Mouse (Mus musculus): Measurements from ENCODE around the gene Samd8. TPM values are rescaled to one million over a fixed set of nuclear protein-coding genes. Genes with fewer than 3 reads are reported as not detected.

The Samd8 gene
- total and polyA plus RNA-seq, 3 experiments: 10.1 to 31.6 (median 28.8) TPM

DNA sequence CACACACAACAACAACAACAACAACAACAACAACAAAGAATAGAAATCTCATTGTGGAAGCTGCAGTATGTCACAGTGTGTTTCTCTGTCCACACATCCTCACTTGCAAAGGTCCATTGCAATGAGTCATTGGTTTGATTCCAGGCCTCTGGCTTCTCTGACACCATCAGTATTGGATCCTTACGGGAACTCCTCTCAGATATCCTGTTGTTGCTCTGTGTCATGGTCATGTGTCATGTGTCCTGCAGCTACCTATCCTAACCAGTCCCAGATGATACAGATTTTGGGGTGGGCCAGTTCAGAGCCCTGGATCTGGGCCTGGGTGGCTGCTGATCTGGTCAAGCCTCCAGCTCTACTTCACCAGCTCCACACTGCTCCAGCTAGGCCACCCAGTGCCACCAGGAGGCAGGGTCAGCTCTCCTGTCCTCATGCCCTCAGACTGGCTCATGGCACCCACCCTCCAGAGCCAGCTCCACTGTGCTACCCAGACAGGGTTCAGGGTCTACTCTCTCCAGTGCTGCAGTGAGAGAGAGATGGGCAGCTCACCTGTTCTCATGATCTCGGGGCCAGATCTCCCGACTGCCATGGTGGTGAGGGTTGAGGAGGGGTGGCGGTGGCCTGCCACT lies 70.7 kb downstream of the Samd8 start:
- peaks cover 4% of the 10 kb centered on the region; the same call in 1 of the 2 replicates for H3K36me3 ChIP-seq (ENCODE audit: control insufficient read depth, insufficient read depth, low read length)
- H3K27ac ChIP-seq: no peak overlapping the region
- TF ChIP-seq POLR2A (IDR thresholded peaks at IDR 0.05; ENCODE audit: insufficient read depth, low read depth, low read length) (no peak), CTCF (IDR thresholded peaks at IDR 0.05) (no peak), EP300 (IDR thresholded peaks at IDR 0.05; ENCODE audit: insufficient read depth, low read depth, low read length) (no peak)
- no peaks in the 10 kb centered on the region for H3K27me3 ChIP-seq (ENCODE audit: control insufficient read depth, insufficient read depth, low read length)
- no peak overlapping the region for H3K4me3 ChIP-seq
- WGBS: 85% methylated on average over 4 of the region's 4 CpGs
- intact Hi-C loops (cut with DNase I): loop anchor here (10.0 kb wide), 1 partner anchor 316 kb away; no protein-coding TSS in a partner anchor
- DNase-seq: no peak
- no peaks in the 10 kb centered on the region for H3K79me2 ChIP-seq (replicated peaks; ENCODE audit: control insufficient read depth, insufficient read depth, low read length)
- no peak overlapping the region for H3K9ac ChIP-seq (ENCODE audit: low read depth, low read length)
- H3K4me1 ChIP-seq (ENCODE audit: control insufficient read depth, insufficient read depth, low read length): peaks cover 14% of the 10 kb centered on the region

DNA sequence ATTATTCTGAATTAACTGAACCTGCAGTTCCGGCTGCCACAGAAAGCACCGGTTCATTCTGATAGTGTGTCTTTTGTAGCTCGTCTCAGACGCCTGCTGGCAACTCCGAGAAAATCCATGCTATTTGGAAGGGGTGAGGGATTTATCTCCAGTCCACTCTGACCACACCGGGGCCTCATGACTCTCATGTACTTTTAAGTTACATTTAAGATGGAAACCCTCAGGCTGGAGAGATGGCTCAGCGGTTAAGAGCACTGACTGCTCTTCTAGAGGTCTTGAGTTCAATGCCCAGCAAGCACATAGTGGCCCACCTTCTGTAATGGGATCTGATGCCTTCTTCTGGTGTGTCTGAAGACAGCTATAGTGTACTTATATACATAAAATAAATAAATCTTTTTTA lies 72.0 kb downstream of the Samd8 start:
- Histone ChIP-seq H3K4me1 (ENCODE audit: control insufficient read depth, insufficient read depth, low read length) (peaks cover 14% of the 10 kb centered on the region), H3K27me3 (ENCODE audit: control insufficient read depth, insufficient read depth, low read length) (no peaks in the 10 kb centered on the region), H3K9ac (ENCODE audit: low read depth, low read length) (no peak overlapping the region), H3K27ac (peak overlapping the region; percentile 93), H3K36me3 (ENCODE audit: control insufficient read depth, insufficient read depth, low read length) (peaks cover 4% of the 10 kb centered on the region; the same call in 1 of the 2 replicates), H3K79me2 (replicated peaks; ENCODE audit: control insufficient read depth, insufficient read depth, low read length) (no peaks in the 10 kb centered on the region), H3K4me3 (no peak overlapping the region)
- intact Hi-C loops (cut with DNase I): loop anchor here (10.0 kb wide), 1 partner anchor 318 kb away; no protein-coding TSS in a partner anchor
- no peak for TF ChIP-seq EP300 (IDR thresholded peaks at IDR 0.05; ENCODE audit: insufficient read depth, low read depth, low read length)
- TF ChIP-seq CTCF (IDR thresholded peaks at IDR 0.05): no peak
- TF ChIP-seq POLR2A (IDR thresholded peaks at IDR 0.05; ENCODE audit: insufficient read depth, low read depth, low read length): no peak
- 52% methylated on average over 7 of the region's 7 CpGs for WGBS
- no peak for DNase-seq

DNA sequence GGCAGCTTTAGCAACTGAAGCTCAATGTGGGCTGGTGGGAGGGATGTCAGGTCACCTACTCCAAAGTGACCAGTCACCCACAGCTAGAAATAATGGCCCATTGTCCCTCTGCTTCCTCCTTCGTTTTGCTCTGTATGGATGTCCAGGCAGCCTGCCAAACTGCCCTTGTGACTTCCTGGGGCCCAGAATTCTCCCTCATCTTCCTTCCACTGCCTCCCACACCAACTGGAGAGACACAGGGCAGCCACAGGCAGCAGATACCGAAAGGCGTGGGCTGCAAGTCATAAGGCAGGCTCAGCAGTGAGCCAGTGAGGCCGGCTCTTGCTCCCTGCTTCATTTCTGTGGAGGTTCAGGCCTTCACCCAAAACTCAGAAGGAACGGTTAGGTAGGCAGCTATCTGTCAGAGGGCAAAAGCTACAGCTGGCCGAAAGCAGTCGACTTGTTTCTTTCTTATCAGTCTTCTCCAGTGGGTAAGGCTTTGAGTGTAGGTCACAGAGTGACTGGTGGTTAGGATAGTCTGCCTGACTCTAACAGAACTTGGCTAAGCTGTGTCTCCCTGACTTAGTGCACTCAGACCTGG lies 72.6 kb downstream of the Samd8 start:
- Histone ChIP-seq H3K36me3 (ENCODE audit: control insufficient read depth, insufficient read depth, low read length) (peaks cover 4% of the 10 kb centered on the region; the same call in 1 of the 2 replicates), H3K4me3 (peak overlapping the region; percentile 22; the same call in 1 of the 2 replicates), H3K27me3 (ENCODE audit: control insufficient read depth, insufficient read depth, low read length) (no peaks in the 10 kb centered on the region), H3K27ac (peak overlapping the region; percentile 93), H3K4me1 (ENCODE audit: control insufficient read depth, insufficient read depth, low read length) (peaks cover 14% of the 10 kb centered on the region), H3K9ac (ENCODE audit: low read depth, low read length) (peak overlapping the region; percentile 55), H3K79me2 (replicated peaks; ENCODE audit: control insufficient read depth, insufficient read depth, low read length) (no peaks in the 10 kb centered on the region)
- WGBS: 1% methylated on average over 7 of the region's 7 CpGs
- intact Hi-C loops (cut with DNase I): loop anchor here (10.0 kb wide), 1 partner anchor 318 kb away; no protein-coding TSS in a partner anchor
- DNase-seq: peak; percentile 88 to 90
- TF ChIP-seq CTCF (IDR thresholded peaks at IDR 0.05): no peak
- peak; percentile 88; the same call in 1 of the 2 replicates for TF ChIP-seq EP300 (IDR thresholded peaks at IDR 0.05; ENCODE audit: insufficient read depth, low read depth, low read length)
- peak; percentile 89 for TF ChIP-seq POLR2A (IDR thresholded peaks at IDR 0.05; ENCODE audit: insufficient read depth, low read depth, low read length)

DNA sequence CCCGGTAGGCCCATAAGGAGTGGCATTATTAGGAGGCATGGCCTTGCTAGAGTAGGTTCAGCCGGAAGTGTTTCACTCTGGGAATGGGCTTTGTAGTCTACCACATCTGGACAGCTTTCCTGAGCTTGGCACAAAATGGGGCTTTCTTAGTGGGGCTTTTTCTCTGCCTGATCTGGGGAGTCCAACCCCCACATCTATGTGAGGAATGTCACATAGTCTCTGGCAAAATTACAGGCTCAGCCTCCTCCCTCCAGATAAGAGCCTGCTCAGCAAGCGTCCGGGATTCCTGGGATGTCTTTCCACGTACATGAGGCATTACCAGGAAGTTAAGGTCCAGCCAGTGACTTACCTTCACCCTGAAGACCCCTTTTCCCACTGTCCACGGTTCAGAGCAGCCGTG lies 73.6 kb downstream of the Samd8 start:
- peaks cover 4% of the 10 kb centered on the region; the same call in 1 of the 2 replicates for H3K36me3 ChIP-seq (ENCODE audit: control insufficient read depth, insufficient read depth, low read length)
- no peak for DNase-seq
- TF ChIP-seq CTCF (IDR thresholded peaks at IDR 0.05): no peak
- TF ChIP-seq EP300 (IDR thresholded peaks at IDR 0.05; ENCODE audit: insufficient read depth, low read depth, low read length): no peak
- TF ChIP-seq POLR2A (IDR thresholded peaks at IDR 0.05; ENCODE audit: insufficient read depth, low read depth, low read length): no peak
- H3K4me1 ChIP-seq (ENCODE audit: control insufficient read depth, insufficient read depth, low read length): peaks cover 14% of the 10 kb centered on the region
- intact Hi-C loops (cut with DNase I): loop anchor here (10.0 kb wide), 1 partner anchor 319 kb away; no protein-coding TSS in a partner anchor
- no peak overlapping the region for H3K4me3 ChIP-seq
- no peaks in the 10 kb centered on the region for H3K27me3 ChIP-seq (ENCODE audit: control insufficient read depth, insufficient read depth, low read length)
- WGBS: 21% methylated on average over 7 of the region's 7 CpGs
- no peaks in the 10 kb centered on the region for H3K79me2 ChIP-seq (replicated peaks; ENCODE audit: control insufficient read depth, insufficient read depth, low read length)
- H3K27ac ChIP-seq: peak overlapping the region; percentile 93
- no peak overlapping the region for H3K9ac ChIP-seq (ENCODE audit: low read depth, low read length)

DNA sequence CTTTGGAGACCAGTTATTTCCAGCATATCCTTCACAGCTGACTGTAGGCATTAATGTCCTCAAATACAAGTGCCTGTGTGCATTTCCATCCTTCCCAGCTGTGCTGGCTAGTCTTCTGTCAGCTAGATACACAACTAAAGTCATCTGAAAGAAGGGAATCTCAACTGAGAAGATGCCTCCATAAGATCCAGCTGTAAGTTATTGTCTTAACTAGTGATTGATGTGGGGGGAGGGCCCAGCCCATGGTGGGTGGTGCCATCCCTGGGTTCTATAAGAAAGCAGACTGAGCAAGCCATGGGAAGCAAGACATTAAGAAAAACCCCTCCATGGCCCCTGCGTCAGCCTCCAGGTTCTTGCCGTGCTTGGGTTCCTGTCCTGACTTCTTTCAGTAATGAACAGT lies 74.6 kb downstream of the Samd8 start, which contains the start of gene Vdac2:
TSS of gene Vdac2 (plus strand) at position 301 of the 400 bp plus-strand sequence.
- DNase-seq: no peak
- peaks cover 14% of the 10 kb centered on the region for H3K4me1 ChIP-seq (ENCODE audit: control insufficient read depth, insufficient read depth, low read length)
- no peaks in the 10 kb centered on the region for H3K79me2 ChIP-seq (replicated peaks; ENCODE audit: control insufficient read depth, insufficient read depth, low read length)
- H3K9ac ChIP-seq (ENCODE audit: low read depth, low read length): no peak within 1 kb of the TSS
- intact Hi-C loops (cut with DNase I): loop anchor here (10.0 kb wide), 1 partner anchor 320 kb away; no protein-coding TSS in a partner anchor
- H3K36me3 ChIP-seq (ENCODE audit: control insufficient read depth, insufficient read depth, low read length): peaks cover 4% of the 10 kb centered on the region; the same call in 1 of the 2 replicates
- no peaks in the 10 kb centered on the region for H3K27me3 ChIP-seq (ENCODE audit: control insufficient read depth, insufficient read depth, low read length)
- peak within 1 kb of the TSS; percentile 93; the same call in 1 of the 2 replicates for H3K27ac ChIP-seq
- WGBS: 84% methylated on average over 2 of the region's 2 CpGs
- no peak within 1 kb of the TSS for H3K4me3 ChIP-seq
- TF ChIP-seq CTCF (IDR thresholded peaks at IDR 0.05): no peak
- TF ChIP-seq POLR2A (IDR thresholded peaks at IDR 0.05; ENCODE audit: insufficient read depth, low read depth, low read length): no peak
- no peak for TF ChIP-seq EP300 (IDR thresholded peaks at IDR 0.05; ENCODE audit: insufficient read depth, low read depth, low read length)
